Mouse (Mus musculus) cerebellum, adult 2 months (tissue): ENCODE measurements at regions not wholly inside any gene's neighbourhood (a gene's known extent, or its start where the extent isn't known, plus 50 kb on each side); places are given as distances from the start of the nearest gene placed in this dataset.

ENCODE experiments used
- CTCF ChIP-seq: fragments of 200-500 bp; IDR thresholded peaks from 2 replicates; pipeline ENCODE4 v1.5.1; 2011; ENCODE audit warnings: low read depth, mild to moderate bottlenecking, control low read depth, low read length, moderate library complexity, borderline replicate concordance; ENCODE audit not compliant: insufficient read depth
- POLR2A ChIP-seq: fragments of 200-500 bp; IDR thresholded peaks from 2 replicates; pipeline ENCODE4 v1.6.1; 2011; ENCODE audit warnings: low read length, control low read depth, borderline replicate concordance; ENCODE audit not compliant: insufficient read depth

GRCm38 (mm10) chr5:12782681-12783080 lies 342.5 kb upstream of the Sema3a start:
- no peak for TF ChIP-seq CTCF
- TF ChIP-seq POLR2A, result no peak
